Mouse (Mus musculus): ENCODE measurements around the gene Trappc2l. TPM values are rescaled to one million over a fixed set of nuclear protein-coding genes. Genes with fewer than 3 reads are reported as not detected.

Gene Trappc2l
- polyA plus RNA-seq, 1 experiment from 2014 or later = 73.3 TPM

DNA sequence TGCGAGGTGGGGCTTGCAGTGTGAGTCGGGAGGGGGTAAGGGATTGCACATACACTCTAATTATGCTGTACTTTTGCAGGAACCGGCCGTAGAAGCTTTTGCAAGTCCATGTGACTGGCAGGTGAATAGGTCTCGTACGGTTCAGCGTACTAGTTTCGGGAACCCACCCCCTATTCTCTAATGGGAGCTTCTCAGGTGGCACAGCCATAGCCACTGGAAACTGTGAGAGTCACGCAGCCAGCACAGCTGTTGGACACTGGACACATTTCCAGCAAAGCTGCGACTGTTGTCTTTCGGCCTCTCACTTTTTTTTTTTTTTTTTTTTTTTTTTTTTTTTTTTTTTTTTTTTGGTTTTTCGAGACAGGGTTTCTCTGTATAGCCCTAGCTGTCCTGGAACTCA lies 4.6 kb upstream of the Trappc2l start:
- Histone ChIP-seq H3K36me3 (ENCODE audit: insufficient read depth, low read length) (no peaks in the 10 kb centered on the region), H3K9me3 (replicated peaks; ENCODE audit: low read length) (no peaks in the 10 kb centered on the region), H3K27ac (no peak overlapping the region), H3K9ac (ENCODE audit: low read depth, low read length) (no peak overlapping the region), H3K4me3 (replicated peaks; ENCODE audit: low read depth, low read length) (no peak overlapping the region), H3K27me3 (ENCODE audit: insufficient read depth, low read length) (no peaks in the 10 kb centered on the region), H3K4me1 (replicated peaks; ENCODE audit: insufficient read depth, low read length) (no peaks in the 10 kb centered on the region), H3K4me2 (ENCODE audit: low read length) (no peak overlapping the region)
- ATAC-seq (replicated peaks; ENCODE audit: low FRiP score, low read depth) = no peak
- WGBS = 74% methylated on average over 11 of the region's 12 CpGs
- no peak for TF ChIP-seq CTCF (IDR thresholded peaks at IDR 0.05; ENCODE audit: low read depth)
- DNase-seq (ENCODE audit: low spot score) = no peak

DNA sequence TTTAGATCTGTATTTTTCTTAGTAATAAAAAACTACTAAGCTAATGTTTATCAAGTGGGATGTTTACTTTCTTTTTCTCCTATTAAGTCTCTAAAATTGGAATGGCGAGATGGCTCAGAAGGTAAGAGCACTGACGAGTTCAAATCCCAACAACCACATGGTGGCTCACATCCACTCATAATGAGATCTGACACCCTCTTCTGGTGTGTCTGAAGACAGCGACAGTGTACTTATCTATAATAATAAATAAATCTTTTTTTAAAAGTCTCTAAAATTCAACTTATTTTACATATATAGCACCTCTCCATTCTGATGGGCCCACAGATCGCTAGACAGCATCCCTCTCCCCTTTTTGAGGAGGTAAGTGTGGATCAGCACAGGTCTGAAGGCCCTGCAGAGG lies 1.2 kb upstream of the Trappc2l start:
- Histone ChIP-seq H3K27me3 (ENCODE audit: insufficient read depth, low read length) (no peaks in the 10 kb centered on the region), H3K27ac (no peak overlapping the region), H3K4me2 (ENCODE audit: low read length) (peak overlapping the region; percentile 79), H3K4me3 (replicated peaks; ENCODE audit: low read depth, low read length) (no peak overlapping the region), H3K9ac (ENCODE audit: low read depth, low read length) (no peak overlapping the region), H3K4me1 (replicated peaks; ENCODE audit: insufficient read depth, low read length) (peaks cover 8% of the 10 kb centered on the region; the same call in 1 of the 2 replicates), H3K9me3 (replicated peaks; ENCODE audit: low read length) (no peaks in the 10 kb centered on the region), H3K36me3 (ENCODE audit: insufficient read depth, low read length) (0 out of 2 replicates have a peak, but pooled peaks cover 3% of the 10 kb centered on the region)
- 59% methylated on average over 4 of the region's 4 CpGs for WGBS
- DNase-seq (ENCODE audit: low spot score) (no peak), ATAC-seq (replicated peaks; ENCODE audit: low FRiP score, low read depth) (no peak)
- TF ChIP-seq CTCF (IDR thresholded peaks at IDR 0.05; ENCODE audit: low read depth) = no peak

DNA sequence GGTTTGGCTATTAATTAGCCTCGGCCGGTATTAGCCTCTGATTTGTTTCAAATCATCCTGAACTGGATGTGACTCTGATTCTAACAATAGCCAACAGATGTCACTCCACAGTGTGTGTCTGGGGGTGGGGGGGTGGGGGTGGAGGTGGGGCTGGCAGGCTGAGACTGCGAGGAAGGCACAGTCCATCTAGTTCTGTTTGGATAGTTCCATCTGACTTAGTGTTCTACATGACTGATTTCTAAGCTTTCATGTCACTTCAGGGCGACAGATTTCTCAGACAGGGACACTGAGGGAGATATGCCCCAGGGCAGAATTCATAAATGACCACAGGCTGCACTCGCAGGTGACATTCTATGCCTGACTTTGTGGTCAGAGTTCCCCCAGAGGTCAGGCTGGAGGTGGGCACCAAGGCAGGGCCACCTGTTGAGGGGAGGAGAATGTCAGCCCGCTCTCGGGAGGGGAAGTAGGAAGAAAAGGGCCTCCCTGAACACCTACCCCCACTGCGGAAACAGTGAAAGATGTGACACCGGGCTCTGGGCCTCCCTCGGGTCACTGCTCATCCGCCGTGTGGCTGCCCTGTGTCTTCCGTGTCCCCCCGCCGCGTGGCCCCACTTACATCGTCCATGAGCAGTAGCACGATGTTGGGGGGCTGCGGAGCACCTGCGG lies 695 bp upstream of the Trappc2l start:
- no peaks in the 10 kb centered on the region for H3K9me3 ChIP-seq (replicated peaks; ENCODE audit: low read length)
- peaks cover 8% of the 10 kb centered on the region; the same call in 1 of the 2 replicates for H3K4me1 ChIP-seq (replicated peaks; ENCODE audit: insufficient read depth, low read length)
- H3K27me3 ChIP-seq (ENCODE audit: insufficient read depth, low read length) = no peaks in the 10 kb centered on the region
- H3K36me3 ChIP-seq (ENCODE audit: insufficient read depth, low read length) = 0 out of 2 replicates have a peak, but pooled peaks cover 3% of the 10 kb centered on the region
- WGBS = 4% methylated on average over 20 of the region's 20 CpGs
- DNase-seq (ENCODE audit: low spot score) (peak; percentile 66), ATAC-seq (replicated peaks; ENCODE audit: low FRiP score, low read depth) (peak; percentile 46)
- H3K27ac ChIP-seq = peak overlapping the region; percentile 76
- peak overlapping the region; percentile 60 for H3K4me3 ChIP-seq (replicated peaks; ENCODE audit: low read depth, low read length)
- H3K9ac ChIP-seq (ENCODE audit: low read depth, low read length) = peak overlapping the region; percentile 56
- TF ChIP-seq CTCF (IDR thresholded peaks at IDR 0.05; ENCODE audit: low read depth) = no peak
- H3K4me2 ChIP-seq (ENCODE audit: low read length) = peak overlapping the region; percentile 79

DNA sequence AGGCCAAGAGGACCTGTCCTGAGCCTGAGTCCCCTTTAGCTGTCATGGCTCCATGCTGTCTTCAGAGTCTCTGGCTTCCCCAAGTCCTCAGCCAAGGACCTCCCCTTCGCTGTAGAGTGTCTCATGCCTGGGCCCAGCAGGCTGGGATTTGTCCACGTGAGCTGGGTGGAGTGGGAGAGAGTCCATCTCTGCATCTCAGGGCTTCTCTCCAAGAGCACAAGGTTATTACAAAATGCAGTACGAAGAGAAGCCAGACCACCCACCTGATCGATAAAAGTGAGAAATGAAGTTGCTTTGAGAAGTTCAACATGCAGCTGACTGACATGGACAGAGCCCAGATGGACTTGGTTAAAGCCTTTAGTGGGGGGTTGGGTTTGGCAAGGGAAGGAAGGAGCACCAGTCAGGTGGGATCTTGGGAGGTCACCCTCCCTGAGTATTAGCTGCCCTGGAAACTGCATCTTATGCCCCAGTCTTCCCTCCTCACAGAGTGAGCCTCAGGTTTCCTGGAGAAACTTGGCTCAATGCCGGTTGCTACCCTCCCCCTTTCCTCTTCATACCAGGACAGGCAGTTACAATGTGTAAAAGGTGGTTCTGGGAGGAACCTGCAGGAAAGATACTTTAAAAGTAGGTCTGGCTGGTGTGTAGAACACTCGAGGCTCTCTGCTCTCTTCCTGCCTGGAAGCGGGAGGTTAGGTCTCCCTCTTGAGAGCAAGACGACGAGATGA lies 4.9 kb downstream of the Trappc2l start:
- Histone ChIP-seq H3K36me3 (ENCODE audit: insufficient read depth, low read length) (0 out of 2 replicates have a peak, but pooled peaks cover 3% of the 10 kb centered on the region), H3K9me3 (replicated peaks; ENCODE audit: low read length) (no peaks in the 10 kb centered on the region), H3K9ac (ENCODE audit: low read depth, low read length) (0 out of 2 replicates have a peak overlapping the region, but pooled peaks have one; percentile 27), H3K4me2 (ENCODE audit: low read length) (no peak overlapping the region), H3K4me1 (replicated peaks; ENCODE audit: insufficient read depth, low read length) (peaks cover 19% of the 10 kb centered on the region), H3K27ac (no peak overlapping the region), H3K4me3 (replicated peaks; ENCODE audit: low read depth, low read length) (no peak overlapping the region), H3K27me3 (ENCODE audit: insufficient read depth, low read length) (no peaks in the 10 kb centered on the region)
- no peak for TF ChIP-seq CTCF (IDR thresholded peaks at IDR 0.05; ENCODE audit: low read depth)
- WGBS = 56% methylated on average over 9 of the region's 9 CpGs
- ATAC-seq (replicated peaks; ENCODE audit: low FRiP score, low read depth) (no peak), DNase-seq (ENCODE audit: low spot score) (no peak)

DNA sequence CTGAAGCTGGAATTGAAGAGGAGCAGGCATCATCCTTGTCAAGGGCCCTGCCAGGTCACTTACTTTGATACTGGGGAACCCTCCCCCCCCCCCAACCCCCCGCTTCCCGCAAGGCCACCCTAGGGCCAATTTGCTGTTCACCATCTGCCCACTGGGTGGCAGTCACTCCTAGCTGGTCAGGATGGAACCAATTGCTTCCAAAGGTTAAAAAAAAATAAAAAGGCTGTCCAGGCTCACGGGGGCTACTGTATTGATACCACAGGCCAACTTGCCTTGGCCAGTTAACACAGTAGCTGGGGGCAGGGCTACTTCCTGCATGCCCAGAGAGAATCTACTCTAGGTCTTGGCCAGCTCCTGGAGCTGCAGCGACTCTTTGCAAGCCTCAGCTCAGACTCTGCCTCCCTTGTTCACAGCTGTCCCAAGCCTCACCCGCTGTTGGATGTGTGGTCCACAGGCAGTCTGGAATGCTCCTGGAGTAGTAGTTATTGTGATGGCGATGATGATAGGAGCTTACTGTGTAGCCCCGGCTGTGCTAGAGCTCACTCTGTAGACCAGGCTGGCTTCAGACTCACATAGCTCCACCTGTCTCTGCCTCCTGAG lies 6.6 kb downstream of the Trappc2l start:
- Histone ChIP-seq H3K9ac (ENCODE audit: low read depth, low read length) (no peak overlapping the region), H3K36me3 (ENCODE audit: insufficient read depth, low read length) (0 out of 2 replicates have a peak, but pooled peaks cover 3% of the 10 kb centered on the region), H3K27ac (no peak overlapping the region), H3K4me1 (replicated peaks; ENCODE audit: insufficient read depth, low read length) (peaks cover 13% of the 10 kb centered on the region), H3K9me3 (replicated peaks; ENCODE audit: low read length) (no peaks in the 10 kb centered on the region), H3K4me2 (ENCODE audit: low read length) (no peak overlapping the region), H3K27me3 (ENCODE audit: insufficient read depth, low read length) (no peaks in the 10 kb centered on the region), H3K4me3 (replicated peaks; ENCODE audit: low read depth, low read length) (no peak overlapping the region)
- DNase-seq (ENCODE audit: low spot score) (peak; percentile 90), ATAC-seq (replicated peaks; ENCODE audit: low FRiP score, low read depth) (no peak; the same call in 1 of the 2 replicates)
- TF ChIP-seq CTCF (IDR thresholded peaks at IDR 0.05; ENCODE audit: low read depth) = peak; percentile 71
- 39% methylated on average over 5 of the region's 7 CpGs for WGBS

DNA sequence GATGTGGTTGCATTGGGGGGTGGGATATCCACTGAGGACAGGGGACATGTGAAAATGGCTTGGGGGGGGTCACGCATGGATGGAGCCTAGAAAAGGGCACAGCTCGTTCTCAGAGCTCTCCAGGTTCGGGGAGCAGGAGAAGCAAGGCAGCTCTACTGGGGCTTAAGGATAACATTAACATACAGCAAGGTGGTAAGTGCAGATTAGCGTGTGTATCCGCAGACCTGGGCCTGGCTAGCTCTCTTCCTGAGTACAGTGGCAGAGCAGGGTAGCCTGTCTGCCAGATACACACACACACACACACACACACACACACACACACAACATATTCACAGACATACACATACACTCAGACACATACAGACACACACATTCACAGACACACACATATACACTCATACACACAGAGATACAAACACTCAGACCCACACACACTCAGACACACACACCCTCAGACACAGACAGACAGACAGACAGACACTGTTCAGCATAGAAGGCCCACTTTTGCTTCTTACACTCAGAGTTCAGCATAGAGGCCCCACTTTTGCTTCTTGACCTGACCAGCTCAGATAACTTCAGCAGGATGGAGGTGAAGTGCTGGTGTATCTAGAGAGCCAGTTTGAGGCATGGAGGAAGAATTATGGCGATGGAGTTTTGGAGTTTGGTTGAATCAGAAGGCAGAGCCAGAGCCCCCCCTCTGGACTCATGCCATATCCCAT lies 7.4 kb downstream of the Trappc2l start:
- no peak for TF ChIP-seq CTCF (IDR thresholded peaks at IDR 0.05; ENCODE audit: low read depth)
- Histone ChIP-seq H3K36me3 (ENCODE audit: insufficient read depth, low read length) (0 out of 2 replicates have a peak, but pooled peaks cover 3% of the 10 kb centered on the region), H3K27ac (no peak overlapping the region), H3K27me3 (ENCODE audit: insufficient read depth, low read length) (no peaks in the 10 kb centered on the region), H3K4me3 (replicated peaks; ENCODE audit: low read depth, low read length) (no peak overlapping the region), H3K4me2 (ENCODE audit: low read length) (no peak overlapping the region), H3K9ac (ENCODE audit: low read depth, low read length) (no peak overlapping the region), H3K4me1 (replicated peaks; ENCODE audit: insufficient read depth, low read length) (peaks cover 13% of the 10 kb centered on the region), H3K9me3 (replicated peaks; ENCODE audit: low read length) (no peaks in the 10 kb centered on the region)
- no peak for DNase-seq (ENCODE audit: low spot score)
- ATAC-seq (replicated peaks; ENCODE audit: low FRiP score, low read depth) = no peak
- 73% methylated on average over 6 of the region's 6 CpGs for WGBS
